Comparison of ENCODE assay signal across 23 mouse cellular contexts in genomic region chr10:40457116-40457515, GRCm38 (mm10).
DNase-seq lines count a peak whose midpoint lies in the region; ATAC-seq and TF ChIP-seq lines count a peak whose summit lies in the region.
"Had no signal": no experiment of that assay in that cellular context is flagged by ENCODE, and none has a peak within 500 bp of the region (broad histone marks: within the 10 kb centered on the region; RNA-seq: fewer than 3 reads in every experiment).

No protein-coding gene starts in this region.

- no peak overlapping the region for H3K9ac ChIP-seq in kidney, embryonic 15.5 days
- H3K9ac ChIP-seq in liver, adult 2 months (ENCODE audit: low read depth, low read length), result no peak overlapping the region
- H3K9ac ChIP-seq: forebrain, embryonic 13.5 days; forebrain, postnatal 0 days; hindbrain, embryonic 12.5 days had no signal

- no peak for TF ChIP-seq POLR2A in liver, adult 2 months (IDR thresholded peaks at IDR 0.05; ENCODE audit: extremely low read depth, insufficient read depth, low read length)
- TF ChIP-seq POLR2A in bone marrow macrophage, adult 2 months (IDR thresholded peaks at IDR 0.05; ENCODE audit: borderline replicate concordance, low read depth, low read length), result no peak

- DNase-seq in kidney, adult 9 months, result peak; percentile 44
- DNase-seq in liver, adult 2 months (ENCODE audit: extremely low read depth, low read depth, low spot score), result peak; percentile 57
- DNase-seq in liver, result no peak
- no peak for DNase-seq in thymus, adult 18-20 months
- DNase-seq: adrenal gland, postnatal 14 days; B cell, adult 2 months; cerebellum, adult 2 months; cerebellum, postnatal 10 days; forebrain, postnatal 0 days; gastrocnemius, adult 2 months; gastrocnemius, postnatal 25 days; heart, postnatal 10 days; heart, postnatal 4 days had no signal

- no peaks in the 10 kb centered on the region for H3K9me3 ChIP-seq in kidney, embryonic 15.5 days (replicated peaks)
- H3K9me3 ChIP-seq: embryonic facial prominence, embryonic 10.5 days; forebrain, embryonic 13.5 days; G1E; heart, embryonic 10.5 days; hindbrain, embryonic 12.5 days had no signal

- H3K4me3 ChIP-seq in kidney, embryonic 15.5 days (replicated peaks), result no peak overlapping the region
- H3K4me3 ChIP-seq in liver, adult 2 months (ENCODE audit: insufficient read depth, low read depth, low read length), result no peak overlapping the region
- H3K4me3 ChIP-seq in bone marrow macrophage, adult 2 months (ENCODE audit: insufficient read depth, low read length), result no peak overlapping the region
- H3K4me3 ChIP-seq: embryonic facial prominence, embryonic 10.5 days; forebrain, embryonic 13.5 days; gastrocnemius, adult 2 months; heart, embryonic 10.5 days; hindbrain, embryonic 12.5 days had no signal

- H3K79me2 ChIP-seq in liver, adult 2 months (ENCODE audit: control insufficient read depth, insufficient read depth, low read length), result no peaks in the 10 kb centered on the region

- no peak overlapping the region for H3K4me2 ChIP-seq in kidney, embryonic 15.5 days
- H3K4me2 ChIP-seq: forebrain, embryonic 13.5 days; hindbrain, embryonic 12.5 days had no signal

- WGBS in kidney, embryonic 15.5 days, result 84% methylated on average over 1 of the region's 1 CpGs
- WGBS in liver, adult 2 months, result 31% methylated on average over 1 of the region's 1 CpGs

- no peaks in the 10 kb centered on the region; the same call in 1 of the 2 replicates for H3K36me3 ChIP-seq in kidney, embryonic 15.5 days
- H3K36me3 ChIP-seq in liver, adult 2 months (ENCODE audit: control insufficient read depth, insufficient read depth, low read length), result no peaks in the 10 kb centered on the region

- H3K4me1 ChIP-seq in kidney, embryonic 15.5 days, result peaks cover 3% of the 10 kb centered on the region
- H3K4me1 ChIP-seq in liver, adult 2 months (ENCODE audit: control insufficient read depth, insufficient read depth, low read length), result peaks cover 6% of the 10 kb centered on the region
- peaks cover 23% of the 10 kb centered on the region for H3K4me1 ChIP-seq in bone marrow macrophage, adult 2 months (ENCODE audit: control insufficient read depth, insufficient read depth, low read length)
- H3K4me1 ChIP-seq: forebrain, embryonic 13.5 days; hindbrain, embryonic 12.5 days had no signal

- H3K27me3 ChIP-seq in kidney, embryonic 15.5 days, result no peaks in the 10 kb centered on the region
- no peaks in the 10 kb centered on the region for H3K27me3 ChIP-seq in liver, adult 2 months (ENCODE audit: control insufficient read depth, insufficient read depth, low read length)
- H3K27me3 ChIP-seq: forebrain, embryonic 13.5 days; hindbrain, embryonic 12.5 days had no signal

- no peak overlapping the region for H3K27ac ChIP-seq in kidney, embryonic 15.5 days
- H3K27ac ChIP-seq in liver, adult 2 months (replicated peaks; ENCODE audit: insufficient read depth, low read depth, low read length), result no peak overlapping the region
- peak overlapping the region; percentile 47 for H3K27ac ChIP-seq in bone marrow macrophage, adult 2 months (ENCODE audit: insufficient read depth, low read depth, low read length)
- H3K27ac ChIP-seq: embryonic facial prominence, embryonic 10.5 days; forebrain, embryonic 13.5 days; gastrocnemius, adult 2 months; heart, embryonic 10.5 days; hindbrain, embryonic 12.5 days had no signal

- no peak for ATAC-seq in kidney, embryonic 15.5 days (replicated peaks; ENCODE audit: low FRiP score)
- ATAC-seq: activated CD4-positive, CD25-positive, alpha-beta regulatory T cell, adult 4 months; CD4-positive, CD25-positive, alpha-beta regulatory T cell, adult 4 months; forebrain, embryonic 13.5 days; forebrain, postnatal 0 days; hindbrain, embryonic 16.5 days had no signal

- no peak for TF ChIP-seq CTCF in liver, adult 2 months (IDR thresholded peaks at IDR 0.05; ENCODE audit: low read depth, low read length)
- TF ChIP-seq CTCF in bone marrow macrophage, adult 2 months (IDR thresholded peaks at IDR 0.05; ENCODE audit: low read depth, low read length), result no peak

Comparison
In these comparisons a context has a peak if more than half of its experiments do, and no peak if none do; other contexts are left out.
1. DNase-seq: peak in kidney, adult 9 months (single experiment) and liver, adult 2 months (single experiment); none in liver (single experiment) and thymus, adult 18-20 months (0 of 2).